Mouse (Mus musculus) embryonic facial prominence, embryonic 14.5 days (tissue): ENCODE data around the gene Heatr5a. TPM values are rescaled to one million over a fixed set of nuclear protein-coding genes. Genes with fewer than 3 reads are reported as not detected.

Source experiments
- ATAC-seq: fragments of 200-750 bp; cut with Nextera tagmentation; 2 replicates; pipeline ENCODE4 v1.8.0; 2017; ENCODE audit warnings: low read depth, moderate number of reproducible peaks, moderate TSS enrichment
- DNase-seq: peaks from one replicate; pipeline ENCODE4 v3.0.0-alpha.2; 2015; ENCODE audit warnings: low spot score
- H3K27ac ChIP-seq: fragments of 300-500 bp; sonication (generic); replicated peaks from 2 replicates; pipeline ENCODE4 v1.5.1; 2014; ENCODE audit warnings: low read depth, mild to moderate bottlenecking, low read length, moderate library complexity
- H3K27me3 ChIP-seq: fragments of 300-500 bp; sonication (generic); replicated peaks from 2 replicates; pipeline ENCODE4 v1.6.1; 2014; ENCODE audit warnings: low read length; ENCODE audit not compliant: control insufficient read depth, insufficient read depth
- H3K36me3 ChIP-seq: fragments of 300-500 bp; sonication (generic); 2 replicates; pipeline ENCODE4 v1.6.1; 2014; ENCODE audit warnings: low read length, mixed read lengths; ENCODE audit not compliant: control insufficient read depth, insufficient read depth
- H3K4me1 ChIP-seq: fragments of 300-500 bp; sonication (generic); 2 replicates; pipeline ENCODE4 v1.6.1; 2014; ENCODE audit warnings: antibody characterized with exemption, low read length; ENCODE audit not compliant: control insufficient read depth, insufficient read depth
- H3K4me2 ChIP-seq: fragments of 300-500 bp; sonication (generic); 2 replicates; pipeline ENCODE4 v1.6.1; 2014; ENCODE audit warnings: low read depth, mild to moderate bottlenecking, low read length, moderate library complexity, mixed read lengths
- H3K4me3 ChIP-seq: fragments of 300-500 bp; sonication (generic); 2 replicates; pipeline ENCODE4 v1.5.1; 2014; ENCODE audit warnings: low read depth, mild to moderate bottlenecking, low read length
- H3K9ac ChIP-seq: fragments of 300-500 bp; sonication (generic); 2 replicates; pipeline ENCODE4 v1.6.1; 2014; ENCODE audit warnings: low read depth, mild to moderate bottlenecking, low read length, moderate library complexity, mixed read lengths
- H3K9me3 ChIP-seq: fragments of 300-500 bp; sonication (generic); 2 replicates; pipeline ENCODE4 v1.6.1; 2016; ENCODE audit warnings: low read length; ENCODE audit not compliant: control insufficient read depth
- WGBS: fragments of 180-500 bp; shearing (Covaris S2); extraction: QIAGEN DNeasy Blood & Tissue Kit; methylation state at CpG from one replicate; pipeline ENCODE4 v1.1.7; 2014; 5-methylcytosine and 5-hydroxymethylcytosine counted together
- polyA plus RNA-seq: library from polyadenylated mRNA; unstranded; fragments of >200 nt; fragmentation: Nextera tagmentation; extraction: Ambion mirVana; gene quantifications from 2 replicates; pipeline ENCODE4 v1.2.1, GENCODE M21; 2014

The Heatr5a gene
- polyA plus RNA-seq: 14.8 and 16.0 TPM in 2 replicates

- Histone ChIP-seq H3K36me3 (no peaks in the 10 kb centered on the region), H3K9ac (peak within 1 kb of the TSS; percentile 92), H3K27me3 (no peaks in the 10 kb centered on the region), H3K9me3 (0 out of 2 replicates have a peak, but pooled peaks cover 6% of the 10 kb centered on the region), H3K4me3 (peak within 1 kb of the TSS; percentile 98), H3K4me1 (0 out of 2 replicates have a peak, but pooled peaks cover 6% of the 10 kb centered on the region), H3K4me2 (peak within 1 kb of the TSS; percentile 76), H3K27ac (peak within 1 kb of the TSS; percentile 93)
- WGBS: under 1% methylated on average over 26 of the region's 53 CpGs
- ATAC-seq (peak; percentile 98), DNase-seq (peak; percentile 96)
Measured at GRCm38 (mm10) chr12:51971070-51971664, at the start of gene Heatr5a. Heatr5a (minus strand) TSS chr12:51971321.

DNA sequence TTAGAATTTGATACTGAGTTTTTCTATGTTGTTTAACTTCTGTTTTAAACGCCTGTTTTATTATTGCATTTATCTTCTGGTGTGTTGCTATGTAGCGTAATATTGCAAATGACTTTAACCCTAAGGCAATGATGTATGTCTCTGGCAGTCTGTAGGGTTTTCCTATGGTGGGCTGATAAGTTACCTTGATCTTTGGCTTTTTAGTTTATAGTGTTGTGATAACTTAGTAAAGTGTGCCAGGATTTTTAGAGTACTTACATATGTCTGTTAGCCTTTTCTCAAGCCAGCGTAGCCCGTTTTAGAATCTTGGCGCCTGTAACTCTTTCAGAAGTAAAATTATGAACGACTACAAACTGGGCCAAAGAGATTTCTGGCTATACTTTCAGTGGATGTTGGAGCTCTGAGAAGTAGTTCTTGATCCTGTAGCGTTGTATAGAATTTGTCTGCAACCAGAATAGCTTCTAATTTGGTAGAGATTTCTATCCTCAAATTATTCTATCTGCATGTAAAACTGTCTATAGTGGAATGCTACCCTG is 43.4 kb upstream of the Heatr5a start:
- no peaks in the 10 kb centered on the region for H3K27me3 ChIP-seq
- no peak overlapping the region for H3K9ac ChIP-seq
- ATAC-seq: no peak
- peak; percentile 4 for DNase-seq
- no peak overlapping the region for H3K4me3 ChIP-seq
- no peak overlapping the region for H3K27ac ChIP-seq
- no peaks in the 10 kb centered on the region for H3K9me3 ChIP-seq
- H3K36me3 ChIP-seq: no peaks in the 10 kb centered on the region
- WGBS: 73% methylated on average over 7 of the region's 7 CpGs
- no peak overlapping the region for H3K4me2 ChIP-seq
- no peaks in the 10 kb centered on the region for H3K4me1 ChIP-seq

- no peak for ATAC-seq
- Histone ChIP-seq H3K9ac (no peak overlapping the region), H3K4me1 (no peaks in the 10 kb centered on the region), H3K9me3 (no peaks in the 10 kb centered on the region), H3K4me3 (no peak overlapping the region), H3K36me3 (no peaks in the 10 kb centered on the region), H3K4me2 (no peak overlapping the region), H3K27ac (no peak overlapping the region), H3K27me3 (no peaks in the 10 kb centered on the region)
- DNase-seq: no peak
- WGBS: 84% methylated on average over 11 of the region's 11 CpGs
Measured at GRCm38 (mm10) chr12:52014044-52014443, 42.9 kb upstream of the Heatr5a start.

- 23% methylated on average over 9 of the region's 9 CpGs for WGBS
- H3K27me3 ChIP-seq: no peaks in the 10 kb centered on the region
- no peak for ATAC-seq
- H3K4me1 ChIP-seq: no peaks in the 10 kb centered on the region
- no peak overlapping the region for H3K4me3 ChIP-seq
- no peak overlapping the region for H3K27ac ChIP-seq
- no peaks in the 10 kb centered on the region for H3K9me3 ChIP-seq
- H3K36me3 ChIP-seq: no peaks in the 10 kb centered on the region
- no peak overlapping the region for H3K9ac ChIP-seq
- no peak overlapping the region for H3K4me2 ChIP-seq
- no peak for DNase-seq
Measured at GRCm38 (mm10) chr12:52013274-52013673, 42.2 kb upstream of the Heatr5a start.

- Histone ChIP-seq H3K27ac (no peak overlapping the region), H3K4me2 (no peak overlapping the region), H3K27me3 (no peaks in the 10 kb centered on the region), H3K4me3 (no peak overlapping the region), H3K9me3 (no peaks in the 10 kb centered on the region), H3K4me1 (no peaks in the 10 kb centered on the region), H3K36me3 (no peaks in the 10 kb centered on the region), H3K9ac (no peak overlapping the region)
- 68% methylated on average over 8 of the region's 8 CpGs for WGBS
- DNase-seq (no peak), ATAC-seq (no peak)
Measured at GRCm38 (mm10) chr12:52012159-52012558, 41.0 kb upstream of the Heatr5a start.

- Histone ChIP-seq H3K27ac (no peak overlapping the region), H3K4me2 (no peak overlapping the region), H3K9me3 (no peaks in the 10 kb centered on the region), H3K27me3 (no peaks in the 10 kb centered on the region), H3K9ac (no peak overlapping the region), H3K4me1 (peaks cover 2% of the 10 kb centered on the region), H3K4me3 (no peak overlapping the region), H3K36me3 (no peaks in the 10 kb centered on the region)
- ATAC-seq (no peak), DNase-seq (peak; percentile 70)
- 54% methylated on average over 2 of the region's 2 CpGs for WGBS
Measured at GRCm38 (mm10) chr12:52010630-52010961, 39.5 kb upstream of the Heatr5a start.

GRCm38 (mm10) chr12:52009928-52010629 is 39.0 kb upstream of the Heatr5a start:
- no peaks in the 10 kb centered on the region for H3K9me3 ChIP-seq
- H3K36me3 ChIP-seq: no peaks in the 10 kb centered on the region
- H3K4me1 ChIP-seq: peaks cover 7% of the 10 kb centered on the region
- DNase-seq (no peak), ATAC-seq (no peak)
- no peaks in the 10 kb centered on the region for H3K27me3 ChIP-seq
- H3K9ac ChIP-seq: no peak overlapping the region
- no peak overlapping the region for H3K4me3 ChIP-seq
- no peak overlapping the region for H3K4me2 ChIP-seq
- H3K27ac ChIP-seq: no peak overlapping the region
- 69% methylated on average over 15 of the region's 15 CpGs for WGBS

- ATAC-seq: peak; percentile 69
- 36% methylated on average over 5 of the region's 5 CpGs for WGBS
- peaks cover 7% of the 10 kb centered on the region for H3K4me1 ChIP-seq
- no peaks in the 10 kb centered on the region for H3K27me3 ChIP-seq
- no peaks in the 10 kb centered on the region for H3K9me3 ChIP-seq
- H3K4me2 ChIP-seq: peak overlapping the region; percentile 68
- H3K36me3 ChIP-seq: no peaks in the 10 kb centered on the region
- H3K4me3 ChIP-seq: peak overlapping the region; percentile 52
- DNase-seq: no peak
- no peak overlapping the region for H3K27ac ChIP-seq
- peak overlapping the region; percentile 75 for H3K9ac ChIP-seq
Measured at GRCm38 (mm10) chr12:52006633-52006994, 35.5 kb upstream of the Heatr5a start.
